Mouse (Mus musculus): ENCODE results near the gene Paqr5.

DNA sequence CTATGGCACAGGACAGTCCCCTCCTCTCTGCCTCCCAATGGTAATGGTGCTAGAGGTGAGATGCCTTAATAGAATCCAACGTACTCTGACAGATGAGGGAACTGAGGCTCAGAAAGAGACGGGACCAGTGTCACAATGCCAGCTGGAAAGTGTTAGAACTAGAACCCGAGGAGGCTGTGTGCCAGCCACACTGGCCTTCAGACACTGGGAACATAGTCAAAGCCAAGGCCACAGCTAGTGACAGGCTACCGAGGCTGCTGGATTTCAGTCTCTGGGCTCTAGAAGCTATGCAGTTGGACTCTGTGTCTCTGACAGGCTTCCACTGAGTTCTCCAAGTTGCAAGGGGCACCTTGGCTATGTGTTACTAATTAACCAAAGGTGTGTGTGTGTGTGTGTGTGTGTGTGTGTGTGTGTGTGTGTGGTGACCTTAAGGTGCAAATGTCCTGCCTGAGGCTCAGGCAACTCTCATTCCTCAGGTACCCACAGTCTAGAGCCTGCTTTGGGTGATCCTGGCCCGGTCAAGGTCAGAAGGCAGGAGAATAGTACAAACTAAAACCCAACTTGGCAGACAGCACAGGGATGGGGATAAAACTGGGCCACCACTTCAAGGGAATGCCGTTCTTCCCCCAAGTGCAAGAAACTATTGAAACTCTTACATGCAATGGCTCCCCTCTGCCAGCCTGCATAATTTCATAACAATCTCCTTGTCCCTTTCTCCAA, 3.5 kb downstream of the Paqr5 start:
- TF ChIP-seq ZC3H11A (IDR thresholded peaks at IDR 0.05; ENCODE audit: borderline replicate concordance, low read depth, low read length) (no peak), CHD2 (IDR thresholded peaks at IDR 0.05; ENCODE audit: low read depth, low read length) (no peak), MAFK (IDR thresholded peaks at IDR 0.05; ENCODE audit: insufficient read depth, low read depth, low read length) (no peak), HCFC1 (IDR thresholded peaks at IDR 0.05; ENCODE audit: borderline replicate concordance, insufficient read depth, low read length) (no peak), ZNF384 (IDR thresholded peaks at IDR 0.05; ENCODE audit: low read depth, low read length) (no peak)
